Mouse (Mus musculus) liver, postnatal 0 days (tissue): ENCODE measurements around the gene Stom. TPM values are rescaled to one million over a fixed set of nuclear protein-coding genes. Genes with fewer than 3 reads are reported as not detected.

ENCODE experiments used
- ATAC-seq: fragments of 200-750 bp; cut with Nextera tagmentation; 2 replicates; pipeline ENCODE4 v1.8.0; 2017; ENCODE audit warnings: mild to moderate bottlenecking, moderate library complexity
- DNase-seq: peaks from one replicate; pipeline ENCODE4 v3.0.0-alpha.2; 2016
- H3K27ac ChIP-seq: fragments of 300-500 bp; sonication (generic); 2 replicates; pipeline ENCODE4 v1.5.1; 2014; ENCODE audit warnings: antibody characterized with exemption, moderate library complexity, mild to moderate bottlenecking, low read depth
- H3K27me3 ChIP-seq: fragments of 300-500 bp; sonication (generic); 2 replicates; pipeline ENCODE4 v1.6.1; 2014; ENCODE audit warnings: low read length, control low read depth, mixed read lengths; ENCODE audit not compliant: insufficient read depth
- H3K36me3 ChIP-seq: fragments of 300-500 bp; sonication (generic); replicated peaks from 2 replicates; pipeline ENCODE4 v1.6.1; 2014; ENCODE audit warnings: mild to moderate bottlenecking, control low read depth, low read length, moderate library complexity, mixed read lengths; ENCODE audit not compliant: insufficient read depth
- H3K4me1 ChIP-seq: fragments of 300-500 bp; sonication (generic); 2 replicates; pipeline ENCODE4 v1.6.1; 2014; ENCODE audit warnings: antibody characterized with exemption, mild to moderate bottlenecking, control low read depth; ENCODE audit not compliant: insufficient read depth
- H3K4me2 ChIP-seq: fragments of 300-500 bp; sonication (generic); 2 replicates; pipeline ENCODE4 v1.6.1; 2014; ENCODE audit warnings: low read depth, mild to moderate bottlenecking, low read length, moderate library complexity, mixed read lengths
- H3K4me3 ChIP-seq: fragments of 300-500 bp; sonication (generic); 2 replicates; pipeline ENCODE4 v1.5.1; 2014; ENCODE audit warnings: low read depth, low read length
- H3K9ac ChIP-seq: fragments of 300-500 bp; sonication (generic); replicated peaks from 2 replicates; pipeline ENCODE4 v1.6.1; 2014; ENCODE audit warnings: mild to moderate bottlenecking, moderate library complexity
- H3K9me3 ChIP-seq: fragments of 300-500 bp; sonication (generic); 2 replicates; pipeline ENCODE4 v1.6.1; 2016; ENCODE audit warnings: mild to moderate bottlenecking, control low read depth, low read length, mixed read lengths
- CTCF ChIP-seq: sonication (generic); IDR thresholded peaks from 2 replicates; pipeline ENCODE4 v1.5.1; 2016; ENCODE audit warnings: antibody characterized with exemption, low read depth
- EP300 ChIP-seq: IDR thresholded peaks from 2 replicates; pipeline ENCODE4 v1.6.1; 2016; ENCODE audit warnings: antibody characterized with exemption, low read depth, mild to moderate bottlenecking
- WGBS: fragments of 180-500 bp; shearing (Covaris S2); extraction: QIAGEN DNeasy Blood & Tissue Kit; methylation state at CpG from one replicate; pipeline ENCODE4 v1.1.7; 2014; ENCODE audit not compliant: insufficient replicate concordance; 5-methylcytosine and 5-hydroxymethylcytosine counted together
- polyA plus RNA-seq: library from polyadenylated mRNA; unstranded; fragments of >200 nt; fragmentation: Nextera tagmentation; extraction: Ambion mirVana; gene quantifications from 2 replicates; pipeline ENCODE4 v1.2.1, GENCODE M21; 2015

The Stom gene
- polyA plus RNA-seq, 1 experiment from 2014 or later = 86.3 TPM

DNA sequence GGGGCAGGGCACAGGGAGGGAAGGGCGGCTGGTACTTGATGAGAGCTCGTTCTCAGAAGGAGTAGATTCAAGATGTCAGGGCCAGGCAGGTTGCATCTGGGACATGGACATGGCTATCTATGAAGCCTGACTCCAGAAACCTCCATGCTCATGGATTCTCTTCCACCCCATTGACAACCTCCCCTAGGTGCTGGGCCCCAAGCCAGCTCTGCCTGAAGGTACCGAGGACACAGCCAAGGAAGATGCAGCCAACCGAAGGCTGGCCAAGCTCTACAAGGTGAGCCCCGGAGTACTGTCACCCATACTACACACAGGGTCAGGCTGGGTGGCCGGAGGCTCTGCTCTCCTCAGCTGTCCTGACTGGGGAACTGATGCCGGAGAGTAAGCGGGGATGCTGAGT, 43.5 kb downstream of the Stom start:
- Histone ChIP-seq H3K4me3 (no peak overlapping the region), H3K4me1 (no peaks in the 10 kb centered on the region), H3K4me2 (no peak overlapping the region), H3K27ac (no peak overlapping the region), H3K36me3 (peaks cover 11% of the 10 kb centered on the region), H3K9me3 (no peaks in the 10 kb centered on the region), H3K27me3 (no peaks in the 10 kb centered on the region), H3K9ac (no peak overlapping the region)
- TF ChIP-seq EP300 = no peak
- TF ChIP-seq CTCF = no peak
- DNase-seq (no peak), ATAC-seq (no peak)
- 79% methylated on average over 8 of the region's 8 CpGs for WGBS

DNA sequence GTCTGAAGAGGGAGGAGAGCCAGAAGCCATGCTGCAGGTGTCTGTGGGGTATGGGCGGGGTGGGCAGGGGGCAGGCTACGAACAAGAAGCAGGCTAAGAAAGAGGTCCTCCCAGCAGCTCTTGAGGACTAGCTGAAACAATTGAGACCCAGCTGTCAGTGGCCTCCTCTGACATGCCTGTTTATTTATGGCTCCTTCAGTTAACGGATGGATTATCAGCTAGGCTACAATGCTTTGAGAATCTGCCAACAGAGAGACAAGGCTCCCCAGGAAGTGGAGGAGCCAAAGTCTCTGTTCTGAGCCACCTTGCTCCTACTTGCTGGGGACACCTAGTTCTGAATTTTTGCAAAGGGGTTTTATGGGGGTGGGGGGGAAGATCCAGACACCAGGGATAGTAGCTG, 44.1 kb downstream of the Stom start:
- DNase-seq = no peak
- Histone ChIP-seq H3K4me1 (no peaks in the 10 kb centered on the region), H3K27me3 (no peaks in the 10 kb centered on the region), H3K9ac (no peak overlapping the region), H3K4me2 (no peak overlapping the region), H3K4me3 (no peak overlapping the region), H3K27ac (no peak overlapping the region), H3K9me3 (no peaks in the 10 kb centered on the region), H3K36me3 (peaks cover 9% of the 10 kb centered on the region)
- 48% methylated on average over 3 of the region's 3 CpGs for WGBS
- TF ChIP-seq EP300 (peak; percentile 52; the same call in 1 of the 2 replicates), CTCF (no peak)
- ATAC-seq = no peak

DNA sequence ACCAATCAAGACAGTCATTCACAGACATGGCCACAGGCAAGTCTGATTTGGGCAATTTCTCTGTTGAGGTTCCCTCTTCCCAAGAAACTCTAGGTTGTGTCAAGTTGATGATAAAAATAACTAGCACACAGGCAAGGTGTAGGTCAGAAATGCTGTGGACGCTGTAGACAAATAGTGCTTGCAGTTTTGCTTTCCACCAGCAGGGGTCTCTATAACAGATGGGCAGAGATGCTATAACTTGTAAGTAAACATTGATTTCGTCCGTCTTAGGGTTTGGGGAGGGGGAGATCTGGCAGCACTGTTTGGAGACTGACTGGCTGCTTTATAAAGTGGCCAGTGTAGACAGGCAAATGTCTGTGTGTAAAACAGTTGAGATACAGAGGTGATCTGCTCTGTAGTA, 44.9 kb downstream of the Stom start:
- ATAC-seq = no peak
- H3K4me1 ChIP-seq = no peaks in the 10 kb centered on the region
- H3K4me3 ChIP-seq = no peak overlapping the region
- H3K4me2 ChIP-seq = no peak overlapping the region
- WGBS = 19% methylated on average over 3 of the region's 3 CpGs
- H3K27ac ChIP-seq = no peak overlapping the region
- no peaks in the 10 kb centered on the region for H3K27me3 ChIP-seq
- TF ChIP-seq EP300 = no peak
- peak; percentile 87 for TF ChIP-seq CTCF
- no peak overlapping the region for H3K9ac ChIP-seq
- H3K36me3 ChIP-seq = peaks cover 8% of the 10 kb centered on the region
- no peaks in the 10 kb centered on the region for H3K9me3 ChIP-seq
- DNase-seq = peak; percentile 72

DNA sequence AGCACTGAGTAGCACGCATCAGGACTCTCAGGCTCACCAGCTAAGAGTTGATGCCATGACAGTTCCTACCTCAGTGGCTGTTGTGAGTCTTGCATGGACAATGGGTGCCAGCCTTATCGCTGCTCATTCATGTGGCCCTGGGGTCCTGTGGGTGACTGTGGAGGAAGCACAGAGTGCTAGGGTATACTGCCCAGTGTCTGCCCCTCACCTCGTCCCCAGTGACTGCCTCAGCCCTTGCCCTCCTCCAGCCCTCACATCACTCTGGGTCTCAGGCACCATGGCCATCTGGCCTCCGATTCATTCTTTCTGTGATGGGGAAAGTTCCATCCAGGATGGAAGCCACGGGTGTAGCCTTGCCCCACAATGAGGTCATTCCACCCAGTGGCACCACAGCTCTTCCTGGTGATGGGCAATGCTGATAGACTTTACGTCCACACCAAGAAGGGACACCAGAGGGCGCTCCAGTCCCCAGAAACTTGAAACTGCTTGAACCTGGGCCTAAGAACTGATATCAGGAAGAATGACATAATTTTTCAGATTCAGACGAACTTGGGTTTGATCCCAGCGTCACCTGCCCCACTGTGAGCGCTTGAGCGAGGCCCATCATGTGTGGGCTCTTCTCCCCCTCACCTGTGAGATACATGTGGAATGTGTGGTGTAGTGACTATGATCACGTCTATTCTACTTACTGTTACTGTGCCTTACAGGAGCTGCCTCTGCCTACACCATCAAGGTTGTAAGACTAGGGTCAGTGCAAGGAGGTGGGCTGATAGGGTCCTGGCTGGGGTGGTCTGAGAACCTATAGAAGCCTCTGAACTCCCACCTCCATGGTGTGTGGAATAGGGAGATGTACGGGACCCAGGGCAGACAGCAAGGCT, 47.8 kb downstream of the Stom start:
- ATAC-seq (peak; percentile 56), DNase-seq (peak; percentile 86)
- no peak overlapping the region for H3K9ac ChIP-seq
- H3K27me3 ChIP-seq = no peaks in the 10 kb centered on the region
- no peaks in the 10 kb centered on the region for H3K9me3 ChIP-seq
- WGBS = 42% methylated on average over 13 of the region's 13 CpGs
- H3K4me3 ChIP-seq = no peak overlapping the region
- peaks cover 8% of the 10 kb centered on the region; the same call in 1 of the 2 replicates for H3K36me3 ChIP-seq
- H3K4me2 ChIP-seq = no peak overlapping the region
- no peaks in the 10 kb centered on the region for H3K4me1 ChIP-seq
- TF ChIP-seq EP300 (no peak), CTCF (peak; percentile 89)
- no peak overlapping the region for H3K27ac ChIP-seq

DNA sequence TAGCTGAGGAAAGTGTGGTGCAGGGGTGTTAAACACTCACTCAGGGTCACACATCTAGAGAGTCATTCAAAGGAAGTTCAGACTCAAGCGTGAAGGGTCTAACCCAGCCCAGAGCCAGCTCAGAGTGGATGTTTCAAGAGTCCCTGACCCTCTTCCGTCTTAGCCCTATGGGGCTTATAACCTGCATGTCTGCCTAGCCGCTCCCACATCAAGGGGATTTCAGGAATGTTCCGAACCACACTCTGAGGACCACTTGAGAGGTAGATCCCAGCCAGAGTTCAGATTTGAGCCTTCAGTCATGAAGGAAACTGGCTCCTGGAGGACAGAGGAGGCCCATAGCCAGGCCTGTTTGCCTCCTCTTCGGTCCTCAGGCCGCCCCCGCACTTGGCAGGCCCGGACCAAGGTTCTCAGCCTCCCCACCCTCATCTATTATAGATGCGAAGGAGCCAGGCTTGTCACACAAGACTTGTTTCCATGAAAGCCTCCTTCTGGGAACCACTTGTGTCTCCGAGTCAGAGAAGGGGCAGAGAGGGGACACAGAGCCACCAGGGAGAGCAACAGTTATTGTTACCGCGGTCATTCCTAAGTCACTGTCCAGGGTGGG, 49.7 kb downstream of the Stom start:
- DNase-seq = no peak
- Histone ChIP-seq H3K4me1 (peaks cover 3% of the 10 kb centered on the region; the same call in 1 of the 2 replicates), H3K9me3 (no peaks in the 10 kb centered on the region), H3K4me2 (no peak overlapping the region), H3K9ac (no peak overlapping the region), H3K27ac (no peak overlapping the region), H3K27me3 (no peaks in the 10 kb centered on the region), H3K4me3 (no peak overlapping the region), H3K36me3 (peaks cover 4% of the 10 kb centered on the region; the same call in 1 of the 2 replicates)
- no peak for TF ChIP-seq CTCF
- TF ChIP-seq EP300 = no peak
- no peak for ATAC-seq
- 83% methylated on average over 12 of the region's 12 CpGs for WGBS

DNA sequence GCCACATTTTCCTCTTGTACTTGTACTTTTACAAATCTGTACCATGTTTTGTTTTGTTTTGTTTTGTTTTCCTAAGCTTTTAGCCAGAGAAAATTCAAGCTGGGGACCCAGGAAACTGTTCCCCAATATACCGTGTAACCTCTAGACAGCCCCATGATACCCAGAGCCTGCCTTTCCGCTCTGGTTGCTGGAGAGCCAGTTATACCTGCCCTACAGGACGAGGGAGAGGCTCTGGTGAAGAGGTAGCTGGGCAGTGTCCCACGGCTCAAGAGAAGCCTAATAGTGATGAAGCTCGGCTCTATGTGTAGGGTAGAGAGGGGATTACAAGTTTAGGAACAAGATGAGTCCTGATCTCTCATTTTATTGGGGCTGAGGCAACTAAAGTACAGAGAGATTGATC, 51.6 kb downstream of the Stom start:
- H3K9ac ChIP-seq = no peak overlapping the region
- 79% methylated on average over 5 of the region's 5 CpGs for WGBS
- H3K4me3 ChIP-seq = no peak overlapping the region
- no peak overlapping the region for H3K27ac ChIP-seq
- H3K9me3 ChIP-seq = no peaks in the 10 kb centered on the region
- DNase-seq (no peak), ATAC-seq (no peak)
- H3K4me2 ChIP-seq = no peak overlapping the region
- peaks cover 4% of the 10 kb centered on the region; the same call in 1 of the 2 replicates for H3K4me1 ChIP-seq
- no peaks in the 10 kb centered on the region for H3K27me3 ChIP-seq
- TF ChIP-seq CTCF = no peak
- TF ChIP-seq EP300 = no peak
- H3K36me3 ChIP-seq = 0 out of 2 replicates have a peak, but pooled peaks cover 4% of the 10 kb centered on the region
